Mouse (Mus musculus): ENCODE data around the gene Lnx1. TPM values are rescaled to one million over a fixed set of nuclear protein-coding genes. Genes with fewer than 3 reads are reported as not detected.

Gene Lnx1
- total and polyA plus RNA-seq, 2 experiments from 2014 or later: 1.3 to 3.5 TPM

DNA sequence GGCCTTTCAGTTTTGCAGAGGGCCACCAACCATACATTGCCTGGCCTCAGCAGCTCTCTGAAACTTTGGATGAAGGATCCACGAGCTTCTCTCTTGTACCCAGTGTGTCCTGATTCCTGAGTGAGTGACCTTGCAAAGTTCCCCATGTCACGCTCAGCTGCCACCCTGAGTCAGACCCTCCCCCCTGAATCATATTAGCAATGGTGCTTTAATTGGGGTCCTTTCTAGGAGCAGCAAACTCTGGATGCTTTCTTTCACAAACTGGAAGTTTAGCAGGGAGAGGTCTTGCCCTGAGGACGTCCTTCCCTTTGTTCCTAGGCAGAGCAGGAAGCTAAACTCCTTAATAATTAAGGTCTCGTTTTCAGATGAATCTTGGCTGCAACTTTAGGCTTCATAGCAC, 22.8 kb upstream of the Lnx1 start:
- TF ChIP-seq EP300 (IDR thresholded peaks at IDR 0.05; ENCODE audit: low read depth): no peak
- TF ChIP-seq CTCF (IDR thresholded peaks at IDR 0.05; ENCODE audit: low read depth): no peak
- Histone ChIP-seq H3K27ac (ENCODE audit: low read depth) (no peak overlapping the region), H3K27me3 (ENCODE audit: control insufficient read depth, insufficient read depth, low read length) (no peaks in the 10 kb centered on the region), H3K36me3 (replicated peaks; ENCODE audit: control insufficient read depth, insufficient read depth, low read length) (no peaks in the 10 kb centered on the region), H3K9ac (replicated peaks; ENCODE audit: low read depth, low read length) (no peak overlapping the region), H3K4me1 (ENCODE audit: control insufficient read depth, insufficient read depth) (no peaks in the 10 kb centered on the region), H3K4me2 (ENCODE audit: low read depth, low read length) (no peak overlapping the region), H3K9me3 (replicated peaks; ENCODE audit: control insufficient read depth, low read length) (no peaks in the 10 kb centered on the region), H3K4me3 (ENCODE audit: low read depth, low read length) (no peak overlapping the region)
- ATAC-seq (ENCODE audit: insufficient read depth, low read depth) (no peak), DNase-seq (ENCODE audit: low spot score) (no peak)
- 69% methylated on average over 4 of the region's 4 CpGs for WGBS

DNA sequence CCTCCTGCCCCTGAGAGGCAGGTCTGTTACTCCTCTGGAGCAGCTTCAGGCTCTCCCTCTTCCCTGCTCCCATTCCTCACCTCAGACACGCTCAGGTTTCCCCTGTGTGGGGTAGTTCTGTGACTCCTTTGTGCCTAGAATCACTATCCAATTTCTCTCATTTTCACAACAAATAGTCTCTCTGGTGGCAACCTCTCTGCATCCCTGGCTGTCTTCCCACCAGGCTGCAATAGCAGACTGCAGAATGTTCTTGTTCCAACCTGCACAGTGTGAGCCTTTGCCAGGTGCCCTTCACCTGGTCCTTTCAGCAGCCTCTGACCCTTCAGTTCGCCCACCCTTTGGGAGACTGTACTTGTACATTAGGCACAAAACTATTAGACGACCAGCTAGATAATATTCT, 19.1 kb upstream of the Lnx1 start:
- 69% methylated on average over 3 of the region's 3 CpGs for WGBS

DNA sequence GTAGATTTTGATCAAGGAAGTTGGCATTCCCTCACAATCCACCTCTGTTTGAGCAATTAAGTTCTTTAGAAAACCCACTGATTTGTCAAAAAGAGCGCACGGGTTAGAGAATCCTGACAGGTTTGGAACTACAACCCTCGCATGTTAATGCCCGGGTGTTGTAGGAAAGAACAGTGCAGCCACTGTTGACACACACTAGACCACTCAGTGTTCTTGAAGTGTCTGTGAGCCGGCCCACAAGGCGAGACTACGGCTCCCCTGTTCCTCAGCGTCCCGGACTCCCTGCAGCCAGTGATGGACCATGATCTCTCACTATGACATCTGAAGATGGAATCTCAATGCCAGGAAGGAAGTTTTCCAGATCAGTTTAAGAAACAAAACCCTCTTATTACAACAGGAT, 17.9 kb upstream of the Lnx1 start:
- Histone ChIP-seq H3K9ac (replicated peaks; ENCODE audit: low read depth, low read length) (no peak overlapping the region), H3K9me3 (replicated peaks; ENCODE audit: control insufficient read depth, low read length) (no peaks in the 10 kb centered on the region), H3K27me3 (ENCODE audit: control insufficient read depth, insufficient read depth, low read length) (no peaks in the 10 kb centered on the region), H3K4me3 (ENCODE audit: low read depth, low read length) (no peak overlapping the region), H3K4me2 (ENCODE audit: low read depth, low read length) (no peak overlapping the region), H3K36me3 (replicated peaks; ENCODE audit: control insufficient read depth, insufficient read depth, low read length) (no peaks in the 10 kb centered on the region), H3K27ac (ENCODE audit: low read depth) (no peak overlapping the region), H3K4me1 (ENCODE audit: control insufficient read depth, insufficient read depth) (no peaks in the 10 kb centered on the region; the same call in 1 of the 2 replicates)
- DNase-seq (ENCODE audit: low spot score) (no peak), ATAC-seq (ENCODE audit: insufficient read depth, low read depth) (no peak)
- TF ChIP-seq CTCF (IDR thresholded peaks at IDR 0.05; ENCODE audit: low read depth) (no peak), EP300 (IDR thresholded peaks at IDR 0.05; ENCODE audit: low read depth) (no peak)
- WGBS: 68% methylated on average over 9 of the region's 9 CpGs

More for the DNA sequence above, 19.1 kb upstream of the Lnx1 start:
- H3K4me2 ChIP-seq (ENCODE audit: low read depth, low read length): no peak overlapping the region
- H3K36me3 ChIP-seq (replicated peaks; ENCODE audit: control insufficient read depth, insufficient read depth, low read length): no peaks in the 10 kb centered on the region
- no peaks in the 10 kb centered on the region for H3K27me3 ChIP-seq (ENCODE audit: control insufficient read depth, insufficient read depth, low read length)
- no peaks in the 10 kb centered on the region for H3K4me1 ChIP-seq (ENCODE audit: control insufficient read depth, insufficient read depth)
- no peak for DNase-seq (ENCODE audit: low spot score)
- H3K4me3 ChIP-seq (ENCODE audit: low read depth, low read length): no peak overlapping the region
- ATAC-seq (ENCODE audit: insufficient read depth, low read depth): no peak
- no peak overlapping the region for H3K9ac ChIP-seq (replicated peaks; ENCODE audit: low read depth, low read length)
- no peak for TF ChIP-seq EP300 (IDR thresholded peaks at IDR 0.05; ENCODE audit: low read depth)
- no peak for TF ChIP-seq CTCF (IDR thresholded peaks at IDR 0.05; ENCODE audit: low read depth)
- H3K9me3 ChIP-seq (replicated peaks; ENCODE audit: control insufficient read depth, low read length): no peaks in the 10 kb centered on the region
- no peak overlapping the region for H3K27ac ChIP-seq (ENCODE audit: low read depth)

DNA sequence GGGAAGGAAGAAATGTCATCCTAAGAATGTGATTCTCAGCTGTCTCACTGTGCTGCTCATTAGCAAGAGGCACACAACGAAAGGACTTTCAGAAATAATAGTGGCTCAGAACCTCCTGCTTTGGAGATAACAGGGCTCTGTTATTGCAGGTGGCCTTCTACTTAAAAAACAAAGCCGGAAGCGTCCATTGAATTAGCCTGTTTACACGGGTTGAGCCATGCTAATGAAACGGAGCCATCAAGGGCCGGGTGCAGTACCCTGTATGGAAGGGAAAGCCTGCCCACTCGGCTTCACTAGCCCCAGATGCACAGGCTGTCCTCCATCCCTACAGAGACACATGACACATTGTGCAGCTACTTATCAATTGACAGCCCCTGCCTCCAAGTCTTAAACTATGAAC, 13.5 kb upstream of the Lnx1 start:
- H3K27me3 ChIP-seq (ENCODE audit: control insufficient read depth, insufficient read depth, low read length): no peaks in the 10 kb centered on the region
- no peak for ATAC-seq (ENCODE audit: insufficient read depth, low read depth)
- TF ChIP-seq CTCF (IDR thresholded peaks at IDR 0.05; ENCODE audit: low read depth): no peak
- TF ChIP-seq EP300 (IDR thresholded peaks at IDR 0.05; ENCODE audit: low read depth): no peak
- H3K9ac ChIP-seq (replicated peaks; ENCODE audit: low read depth, low read length): no peak overlapping the region
- no peaks in the 10 kb centered on the region for H3K36me3 ChIP-seq (replicated peaks; ENCODE audit: control insufficient read depth, insufficient read depth, low read length)
- H3K4me1 ChIP-seq (ENCODE audit: control insufficient read depth, insufficient read depth): no peaks in the 10 kb centered on the region; the same call in 1 of the 2 replicates
- no peak overlapping the region for H3K27ac ChIP-seq (ENCODE audit: low read depth)
- H3K4me3 ChIP-seq (ENCODE audit: low read depth, low read length): no peak overlapping the region
- no peak for DNase-seq (ENCODE audit: low spot score)
- WGBS: 27% methylated on average over 7 of the region's 7 CpGs
- no peak overlapping the region for H3K4me2 ChIP-seq (ENCODE audit: low read depth, low read length)
- H3K9me3 ChIP-seq (replicated peaks; ENCODE audit: control insufficient read depth, low read length): no peaks in the 10 kb centered on the region

DNA sequence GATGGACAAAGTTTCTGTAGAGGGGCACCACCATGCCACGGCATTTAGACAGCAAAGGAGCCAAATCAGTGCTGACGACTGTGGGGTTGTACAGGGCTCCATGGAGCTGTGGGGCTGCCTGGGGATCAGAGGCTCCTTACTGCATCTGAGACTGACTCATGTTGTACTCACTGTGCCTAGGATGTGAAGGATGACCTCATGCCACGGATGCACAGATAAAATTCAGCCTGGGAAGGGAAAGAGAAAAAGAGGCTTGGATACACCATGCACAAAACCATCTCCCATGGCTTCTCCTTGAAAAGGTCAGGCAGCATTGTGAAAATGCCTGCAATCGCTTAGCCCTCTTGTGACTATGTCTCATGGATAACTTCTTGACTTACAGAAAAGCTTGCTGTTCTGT, 10.1 kb upstream of the Lnx1 start:
- no peak for DNase-seq (ENCODE audit: low spot score)
- Histone ChIP-seq H3K27me3 (ENCODE audit: control insufficient read depth, insufficient read depth, low read length) (no peaks in the 10 kb centered on the region), H3K9ac (replicated peaks; ENCODE audit: low read depth, low read length) (no peak overlapping the region), H3K27ac (ENCODE audit: low read depth) (no peak overlapping the region), H3K4me3 (ENCODE audit: low read depth, low read length) (no peak overlapping the region), H3K4me2 (ENCODE audit: low read depth, low read length) (no peak overlapping the region), H3K9me3 (replicated peaks; ENCODE audit: control insufficient read depth, low read length) (no peaks in the 10 kb centered on the region), H3K36me3 (replicated peaks; ENCODE audit: control insufficient read depth, insufficient read depth, low read length) (no peaks in the 10 kb centered on the region), H3K4me1 (ENCODE audit: control insufficient read depth, insufficient read depth) (no peaks in the 10 kb centered on the region; the same call in 1 of the 2 replicates)
- TF ChIP-seq EP300 (IDR thresholded peaks at IDR 0.05; ENCODE audit: low read depth): no peak
- ATAC-seq (ENCODE audit: insufficient read depth, low read depth): no peak
- 67% methylated on average over 4 of the region's 4 CpGs for WGBS

DNA sequence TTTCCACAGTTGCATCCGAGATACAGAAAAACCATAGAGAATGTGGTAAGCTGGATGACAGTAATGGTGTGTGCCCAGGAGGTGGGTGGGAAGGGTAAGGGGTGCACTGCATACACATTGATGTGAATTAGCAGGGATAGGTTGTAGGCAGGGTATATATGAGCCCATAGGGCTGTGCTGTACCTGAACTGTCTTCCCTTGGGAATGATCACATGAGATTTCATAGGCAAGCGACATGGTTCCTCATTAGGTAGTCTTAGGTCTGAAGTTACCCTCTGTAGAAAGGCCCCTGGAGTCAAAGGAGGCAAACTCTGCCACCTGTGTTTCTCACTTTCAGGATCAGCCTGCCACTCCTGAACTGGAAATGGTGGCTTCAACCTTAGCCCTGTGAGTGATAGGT, 9.3 kb upstream of the Lnx1 start:
- H3K9ac ChIP-seq (replicated peaks; ENCODE audit: low read depth, low read length): no peak overlapping the region
- ATAC-seq (ENCODE audit: insufficient read depth, low read depth) (no peak), DNase-seq (ENCODE audit: low spot score) (no peak)
- no peak overlapping the region for H3K27ac ChIP-seq (ENCODE audit: low read depth)
- H3K27me3 ChIP-seq (ENCODE audit: control insufficient read depth, insufficient read depth, low read length): no peaks in the 10 kb centered on the region; the same call in 1 of the 2 replicates
- WGBS: 90% methylated on average over 2 of the region's 2 CpGs
- no peaks in the 10 kb centered on the region for H3K9me3 ChIP-seq (replicated peaks; ENCODE audit: control insufficient read depth, low read length)
- TF ChIP-seq CTCF (IDR thresholded peaks at IDR 0.05; ENCODE audit: low read depth): no peak
- no peak for TF ChIP-seq EP300 (IDR thresholded peaks at IDR 0.05; ENCODE audit: low read depth)
- no peaks in the 10 kb centered on the region; the same call in 1 of the 2 replicates for H3K4me1 ChIP-seq (ENCODE audit: control insufficient read depth, insufficient read depth)
- H3K4me2 ChIP-seq (ENCODE audit: low read depth, low read length): no peak overlapping the region
- no peak overlapping the region for H3K4me3 ChIP-seq (ENCODE audit: low read depth, low read length)
- H3K36me3 ChIP-seq (replicated peaks; ENCODE audit: control insufficient read depth, insufficient read depth, low read length): no peaks in the 10 kb centered on the region
